Mouse (Mus musculus) midbrain, embryonic 12.5 days (tissue): Measurements from ENCODE around the gene Unc93a. TPM values are rescaled to one million over a fixed set of nuclear protein-coding genes. Genes with fewer than 3 reads are reported as not detected.
"Not testable (repeated sequence)": the region's sequence is repeated elsewhere in the genome, so short reads cannot be mapped to it uniquely, and the experiment has no call there.

ENCODE experiments used
- ATAC-seq: fragments of 200-750 bp; cut with Nextera tagmentation; 2 replicates; pipeline ENCODE4 v1.8.0; 2017; ENCODE audit warnings: low read depth, moderate TSS enrichment, moderate library complexity; ENCODE audit not compliant: low FRiP score
- H3K27ac ChIP-seq: fragments of 300-500 bp; sonication (generic); replicated peaks from 2 replicates; pipeline ENCODE4 v1.5.1; 2016; ENCODE audit warnings: mild to moderate bottlenecking
- H3K27me3 ChIP-seq: fragments of 300-500 bp; sonication (generic); 2 replicates; pipeline ENCODE4 v1.6.1; 2016; ENCODE audit warnings: mild to moderate bottlenecking
- H3K36me3 ChIP-seq: fragments of 300-500 bp; sonication (generic); 2 replicates; pipeline ENCODE4 v1.6.1; 2016
- H3K4me1 ChIP-seq: fragments of 300-500 bp; sonication (generic); 2 replicates; pipeline ENCODE4 v1.6.1; 2016
- H3K4me2 ChIP-seq: fragments of 300-500 bp; sonication (generic); replicated peaks from 2 replicates; pipeline ENCODE4 v1.6.1; 2016; ENCODE audit warnings: mild to moderate bottlenecking, moderate library complexity
- H3K4me3 ChIP-seq: fragments of 300-500 bp; sonication (generic); 2 replicates; pipeline ENCODE4 v1.5.1; 2016; ENCODE audit warnings: mild to moderate bottlenecking
- H3K9ac ChIP-seq: fragments of 300-500 bp; sonication (generic); replicated peaks from 2 replicates; pipeline ENCODE4 v1.6.1; 2016; ENCODE audit warnings: mild to moderate bottlenecking, moderate library complexity
- H3K9me3 ChIP-seq: fragments of 300-500 bp; sonication (generic); 2 replicates; pipeline ENCODE4 v1.6.1; 2016; ENCODE audit warnings: mild to moderate bottlenecking
- WGBS: fragments of 180-500 bp; shearing (Covaris S2); methylation state at CpG from one replicate; pipeline ENCODE4 v1.1.7; 2016; 5-methylcytosine and 5-hydroxymethylcytosine counted together
- polyA plus RNA-seq: library from polyadenylated mRNA; unstranded; fragments of >200 nt; fragmentation: Nextera tagmentation; extraction: Ambion mirVana; gene quantifications from 2 replicates; pipeline ENCODE4 v1.2.1, GENCODE M21; 2016

Unc93a gene
- polyA plus RNA-seq = not detected in 2 replicates

DNA sequence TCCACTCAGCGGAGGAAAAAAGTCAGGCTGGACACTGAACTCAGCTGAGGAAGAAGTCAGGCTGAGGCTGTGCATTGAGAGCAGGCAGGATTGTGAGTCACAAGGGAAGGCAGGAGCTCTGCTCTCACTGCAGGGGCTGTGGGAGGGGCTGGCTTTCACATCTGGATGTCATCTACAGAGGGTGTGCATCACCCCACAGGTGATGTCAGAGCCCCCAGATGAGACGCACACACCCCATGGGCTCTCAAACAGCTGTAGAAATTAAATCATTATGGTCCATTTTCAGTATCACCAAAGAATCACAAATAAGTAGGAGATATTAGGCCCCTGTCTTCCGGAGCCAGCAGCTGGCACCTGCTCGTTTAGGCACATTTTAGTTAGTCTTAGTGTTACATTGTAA is at the start of gene Unc93a:
Gene Unc93a, minus strand, starts transcription at position 101 of the 400 bp plus-strand sequence.
- not testable (repeated sequence) for ATAC-seq, H3K9ac ChIP-seq, H3K4me3 ChIP-seq, H3K9me3 ChIP-seq, H3K27me3 ChIP-seq, H3K27ac ChIP-seq, H3K4me1 ChIP-seq, H3K36me3 ChIP-seq, H3K4me2 ChIP-seq
- WGBS = 83% methylated on average over 3 of the region's 4 CpGs

DNA sequence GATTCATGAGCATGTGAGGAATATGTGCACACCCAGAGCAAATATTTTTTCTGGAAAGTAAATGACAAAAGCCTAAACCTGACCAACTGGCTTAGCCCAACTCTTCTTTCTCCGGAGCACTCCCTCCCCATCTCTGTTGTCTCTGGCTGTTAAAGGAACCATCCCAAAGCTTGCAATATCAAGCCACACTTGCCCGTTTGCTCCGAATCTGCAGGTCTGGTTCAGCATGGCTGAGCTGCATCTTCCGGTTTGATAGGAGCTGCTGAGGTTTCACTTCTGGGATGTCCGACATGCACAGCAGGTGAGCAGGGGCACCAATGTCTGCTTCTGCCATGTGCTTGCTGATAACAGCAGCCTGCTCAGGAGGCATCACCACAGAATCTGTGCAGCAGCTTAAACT is 48.9 kb upstream of the Unc93a start:
- not testable (repeated sequence) for H3K4me3 ChIP-seq, H3K4me1 ChIP-seq, H3K9ac ChIP-seq, H3K27me3 ChIP-seq, ATAC-seq, H3K4me2 ChIP-seq, H3K27ac ChIP-seq, H3K36me3 ChIP-seq
- 90% methylated on average over 5 of the region's 5 CpGs for WGBS
- peaks cover 46% of the 10 kb centered on the region for H3K9me3 ChIP-seq

DNA sequence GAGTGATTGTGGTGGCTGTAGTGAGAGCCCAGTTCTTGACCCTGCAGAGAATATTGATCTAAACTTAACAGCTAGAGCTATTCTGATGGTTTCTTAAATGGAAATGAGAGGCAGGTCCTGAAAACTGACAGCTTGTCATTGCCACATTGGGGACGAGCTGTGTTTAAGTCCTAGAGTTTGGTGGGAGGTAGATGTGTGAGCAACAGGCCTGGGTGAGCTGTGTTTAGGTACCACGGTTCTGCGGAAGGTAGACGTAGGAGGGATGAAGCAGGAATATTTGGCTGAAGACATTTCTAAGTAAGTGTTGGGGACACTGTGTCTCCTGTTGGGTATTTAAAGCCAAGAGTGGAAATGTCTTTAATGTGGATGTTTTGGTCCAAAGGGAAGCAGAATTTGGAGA is 47.4 kb upstream of the Unc93a start:
- not testable (repeated sequence) for ATAC-seq
- WGBS = 84% methylated on average over 4 of the region's 4 CpGs

DNA sequence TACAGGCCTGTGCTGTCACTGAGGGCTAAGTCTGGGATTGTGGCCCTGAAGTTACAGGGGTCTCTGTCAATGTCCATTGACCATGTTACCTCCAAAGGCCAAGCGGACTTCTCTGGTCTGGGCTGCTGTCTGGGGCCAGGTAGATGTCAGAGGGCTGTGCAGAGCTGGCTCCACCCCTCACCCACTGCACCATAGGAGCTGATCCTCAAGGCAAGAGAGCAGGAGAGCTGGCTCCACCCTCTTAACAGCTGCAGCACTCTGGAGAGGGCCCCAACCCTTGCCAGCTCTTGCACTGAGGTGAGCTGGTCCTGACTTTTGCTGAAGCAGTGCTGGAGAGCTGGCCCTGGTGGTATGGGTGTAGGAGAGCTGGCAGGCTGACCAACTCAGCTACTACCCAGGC is 46.2 kb upstream of the Unc93a start:
- H3K4me2 ChIP-seq, H3K4me1 ChIP-seq, H3K4me3 ChIP-seq, H3K36me3 ChIP-seq, H3K27me3 ChIP-seq, H3K27ac ChIP-seq, H3K9ac ChIP-seq: not testable (repeated sequence)
- H3K9me3 ChIP-seq = peaks cover 38% of the 10 kb centered on the region
- peak; percentile 52; the same call in 1 of the 2 replicates for ATAC-seq
- 51% methylated on average over 1 of the region's 1 CpGs for WGBS

More for the DNA sequence above, 47.4 kb upstream of the Unc93a start:
- H3K9ac ChIP-seq, H3K36me3 ChIP-seq, H3K27ac ChIP-seq, H3K4me3 ChIP-seq, H3K4me1 ChIP-seq, H3K27me3 ChIP-seq, H3K4me2 ChIP-seq: not testable (repeated sequence)
- peaks cover 40% of the 10 kb centered on the region for H3K9me3 ChIP-seq

- H3K4me2 ChIP-seq, ATAC-seq, H3K9ac ChIP-seq, H3K36me3 ChIP-seq, H3K27ac ChIP-seq, H3K4me3 ChIP-seq, H3K27me3 ChIP-seq, H3K4me1 ChIP-seq: not testable (repeated sequence)
- H3K9me3 ChIP-seq = peaks cover 17% of the 10 kb centered on the region
- WGBS = 30% methylated on average over 1 of the region's 1 CpGs
Measured at GRCm38 (mm10) chr17:13175609-13176008, 44.0 kb upstream of the Unc93a start.

DNA sequence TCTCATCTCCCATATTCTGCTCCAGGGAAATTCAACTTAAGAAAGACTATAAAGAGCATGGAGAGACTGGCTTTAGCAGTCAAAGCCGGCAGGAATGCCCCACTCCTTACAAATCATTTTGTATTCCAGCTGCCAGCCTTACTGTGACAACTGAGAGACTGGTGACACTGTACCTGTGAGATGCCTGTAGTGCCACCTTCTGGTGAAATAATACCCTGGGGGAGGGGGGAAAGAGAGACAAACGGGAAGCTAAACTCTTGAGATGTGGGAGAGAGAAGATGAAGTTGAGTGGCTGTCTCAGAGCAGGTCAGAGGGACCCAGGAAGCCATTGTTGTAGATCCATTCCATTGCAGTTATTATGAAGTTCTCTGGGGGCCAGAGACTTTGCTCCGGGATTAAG is 42.4 kb upstream of the Unc93a start:
- not testable (repeated sequence) for ATAC-seq, H3K4me2 ChIP-seq, H3K36me3 ChIP-seq, H3K27ac ChIP-seq, H3K4me3 ChIP-seq, H3K9ac ChIP-seq, H3K4me1 ChIP-seq, H3K27me3 ChIP-seq
- WGBS = 65% methylated on average over 2 of the region's 3 CpGs
- H3K9me3 ChIP-seq = peaks cover 11% of the 10 kb centered on the region

DNA sequence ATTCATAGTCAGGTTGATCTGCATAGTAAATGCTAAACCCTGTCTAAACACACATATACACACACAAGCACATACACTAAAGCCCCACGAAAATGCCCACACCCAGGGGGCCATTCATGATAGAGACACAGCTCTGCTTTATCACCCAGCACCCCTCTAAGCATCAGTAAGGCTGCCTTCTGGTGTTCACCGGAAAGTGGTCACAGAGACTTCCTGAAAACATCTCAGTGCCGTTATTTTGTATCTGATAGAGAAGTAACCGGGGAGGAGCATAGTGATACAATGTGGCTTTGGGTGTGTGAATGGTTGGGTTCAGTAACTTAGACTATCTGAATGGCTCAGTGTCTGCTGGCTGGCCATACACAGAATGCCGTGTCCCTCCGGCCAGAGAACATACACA is 42.0 kb upstream of the Unc93a start:
- not testable (repeated sequence) for H3K27me3 ChIP-seq, H3K4me2 ChIP-seq, H3K36me3 ChIP-seq, H3K9ac ChIP-seq, H3K9me3 ChIP-seq, H3K27ac ChIP-seq, H3K4me3 ChIP-seq, H3K4me1 ChIP-seq, ATAC-seq
- WGBS = 86% methylated on average over 6 of the region's 6 CpGs

- H3K4me3 ChIP-seq, H3K4me1 ChIP-seq, H3K27me3 ChIP-seq, H3K27ac ChIP-seq, H3K36me3 ChIP-seq, H3K9me3 ChIP-seq, H3K4me2 ChIP-seq, H3K9ac ChIP-seq, ATAC-seq: not testable (repeated sequence)
- 90% methylated on average over 7 of the region's 7 CpGs for WGBS
Measured at GRCm38 (mm10) chr17:13146128-13146527, 14.5 kb upstream of the Unc93a start.

- not testable (repeated sequence) for H3K4me2 ChIP-seq, H3K27me3 ChIP-seq, H3K36me3 ChIP-seq, H3K4me1 ChIP-seq, H3K9ac ChIP-seq, H3K27ac ChIP-seq, H3K4me3 ChIP-seq, H3K9me3 ChIP-seq, ATAC-seq
- 84% methylated on average over 4 of the region's 4 CpGs for WGBS
Measured at GRCm38 (mm10) chr17:13144580-13145215, 13.1 kb upstream of the Unc93a start.

DNA sequence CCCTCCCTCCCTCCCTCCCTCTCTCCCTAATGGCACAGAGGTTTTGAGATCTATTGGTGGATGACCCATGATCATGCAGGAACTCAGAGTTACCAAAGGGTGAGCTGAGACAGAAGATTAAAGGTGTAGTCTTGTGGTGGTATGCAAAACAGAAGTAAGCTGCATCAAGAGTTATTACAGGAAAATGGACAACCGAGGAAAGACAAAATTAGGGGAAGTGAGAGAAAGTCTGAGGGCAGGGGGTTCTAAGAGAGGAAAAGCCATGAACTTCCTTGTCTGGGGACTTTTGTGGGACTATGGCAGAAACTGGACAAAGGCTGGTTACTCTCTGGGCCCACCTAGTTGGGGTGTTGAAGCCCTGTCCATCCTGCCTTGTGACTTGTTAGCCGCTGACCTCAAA is 11.1 kb upstream of the Unc93a start:
- H3K4me3 ChIP-seq, H3K27ac ChIP-seq, H3K4me2 ChIP-seq, H3K9ac ChIP-seq, H3K36me3 ChIP-seq, H3K27me3 ChIP-seq, H3K4me1 ChIP-seq, ATAC-seq, H3K9me3 ChIP-seq: not testable (repeated sequence)
- WGBS = no CpG with 5 or more reads among the region's 2 CpGs

DNA sequence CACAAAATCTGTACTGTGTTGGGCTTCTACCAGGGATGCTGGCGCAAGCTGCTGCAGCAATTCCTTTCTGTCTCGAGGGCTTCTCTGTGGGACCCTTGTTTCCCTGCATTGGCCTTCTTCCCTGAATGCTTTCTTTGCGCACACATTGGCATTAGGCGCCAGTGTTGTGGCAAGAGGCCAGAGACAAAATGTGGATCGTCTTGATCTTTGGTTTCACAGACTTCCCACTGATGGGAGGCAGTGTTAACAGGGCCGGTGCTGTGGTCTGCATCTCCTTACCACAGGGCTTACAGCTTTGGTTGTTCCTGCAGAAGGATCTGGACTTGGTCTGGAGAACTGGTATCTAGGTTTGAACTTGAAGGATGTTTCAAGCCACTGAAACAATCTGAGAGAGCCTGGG is 3.7 kb upstream of the Unc93a start:
- H3K4me2 ChIP-seq = not testable (repeated sequence)

GRCm38 (mm10) chr17:13132352-13132751 is 742 bp upstream of the Unc93a start:
- H3K4me3 ChIP-seq, H3K36me3 ChIP-seq, H3K4me2 ChIP-seq, H3K9me3 ChIP-seq, H3K9ac ChIP-seq, H3K4me1 ChIP-seq, H3K27ac ChIP-seq, ATAC-seq, H3K27me3 ChIP-seq: not testable (repeated sequence)
- WGBS = 83% methylated on average over 8 of the region's 8 CpGs

More for the DNA sequence above, 3.7 kb upstream of the Unc93a start:
- ATAC-seq, H3K4me3 ChIP-seq, H3K4me1 ChIP-seq, H3K27ac ChIP-seq, H3K9me3 ChIP-seq, H3K9ac ChIP-seq, H3K36me3 ChIP-seq, H3K27me3 ChIP-seq: not testable (repeated sequence)
- WGBS = 94% methylated on average over 2 of the region's 6 CpGs
